Mouse (Mus musculus) midbrain, embryonic 11.5 days (tissue): ENCODE results near the gene Rpl29. TPM values are rescaled to one million over a fixed set of nuclear protein-coding genes. Genes with fewer than 3 reads are reported as not detected.
A peak's percentile ranks its signal among the peaks of the same experiment; 100 is the strongest.

Source experiments
- ATAC-seq: fragments of 200-750 bp; cut with Nextera tagmentation; 2 replicates; pipeline ENCODE4 v1.8.0; 2017; ENCODE audit warnings: moderate TSS enrichment, moderate library complexity; ENCODE audit not compliant: low FRiP score
- DNase-seq: peaks from one replicate; pipeline ENCODE4 v3.0.0; 2015; ENCODE audit warnings: low spot score; ENCODE audit errors: missing footprints
- H3K27ac ChIP-seq: fragments of 300-500 bp; sonication (generic); 2 replicates; pipeline ENCODE4 v1.5.1; 2014; ENCODE audit warnings: low read depth, low read length
- H3K27me3 ChIP-seq: fragments of 300-500 bp; sonication (generic); 2 replicates; pipeline ENCODE4 v1.6.1; 2014; ENCODE audit warnings: mild to moderate bottlenecking, low read length, moderate library complexity, mixed read lengths; ENCODE audit not compliant: control insufficient read depth, insufficient read depth
- H3K36me3 ChIP-seq: fragments of 300-500 bp; sonication (generic); 2 replicates; pipeline ENCODE4 v1.6.1; 2014; ENCODE audit warnings: mild to moderate bottlenecking, low read length, moderate library complexity, mixed read lengths; ENCODE audit not compliant: control insufficient read depth, insufficient read depth
- H3K4me1 ChIP-seq: fragments of 300-500 bp; sonication (generic); 2 replicates; pipeline ENCODE4 v1.6.1; 2014; ENCODE audit warnings: low read length; ENCODE audit not compliant: control insufficient read depth, insufficient read depth
- H3K4me2 ChIP-seq: fragments of 300-500 bp; sonication (generic); 2 replicates; pipeline ENCODE4 v1.6.1; 2014; ENCODE audit warnings: mild to moderate bottlenecking, moderate library complexity
- H3K4me3 ChIP-seq: fragments of 300-500 bp; sonication (generic); 2 replicates; pipeline ENCODE4 v1.5.1; 2014; ENCODE audit warnings: low read depth, low read length
- H3K9ac ChIP-seq: fragments of 300-500 bp; sonication (generic); 2 replicates; pipeline ENCODE4 v1.6.1; 2014; ENCODE audit warnings: low read length
- H3K9me3 ChIP-seq: fragments of 300-500 bp; sonication (generic); 2 replicates; pipeline ENCODE4 v1.6.1; 2016; ENCODE audit warnings: low read length; ENCODE audit not compliant: control insufficient read depth
- WGBS: fragments of 180-500 bp; shearing (Covaris S2); extraction: QIAGEN DNeasy Blood & Tissue Kit; methylation state at CpG from one replicate; pipeline ENCODE4 v1.1.7; 2014; 5-methylcytosine and 5-hydroxymethylcytosine counted together
- polyA plus RNA-seq: library from polyadenylated mRNA; unstranded; fragments of >200 nt; fragmentation: Nextera tagmentation; extraction: Ambion mirVana; gene quantifications from 2 replicates; pipeline ENCODE4 v1.2.1, GENCODE M21; 2014

Gene Rpl29
- polyA plus RNA-seq, 1 experiment from 2014 or later = 874 TPM

GRCm38 (mm10) chr9:106451899-106452298 lies 22.6 kb downstream of the Rpl29 start:
- WGBS = 47% methylated on average over 2 of the region's 2 CpGs
- peak overlapping the region; percentile 78; the same call in 1 of the 2 replicates for H3K4me2 ChIP-seq

DNA sequence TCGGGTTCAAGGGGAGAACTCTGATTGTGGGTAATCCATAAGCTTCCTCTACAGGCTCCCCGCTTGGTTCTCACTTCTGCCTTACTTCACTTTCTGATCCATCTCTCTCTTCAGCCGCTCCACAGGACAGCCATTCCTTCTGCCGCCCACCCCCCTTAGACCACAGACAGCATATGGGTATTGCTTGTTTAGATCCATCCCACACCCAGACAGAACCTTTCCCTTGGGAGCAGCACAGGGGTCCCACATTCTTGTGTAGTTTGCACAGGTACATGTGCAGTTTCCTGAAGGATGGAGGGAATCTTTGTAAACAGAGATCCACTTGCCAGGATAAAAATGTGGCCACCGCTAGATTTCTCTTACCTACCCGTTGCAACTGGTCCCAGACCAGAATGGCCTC lies 23.1 kb downstream of the Rpl29 start:
- no peak for DNase-seq
- Histone ChIP-seq H3K9me3 (no peaks in the 10 kb centered on the region), H3K4me3 (peak overlapping the region; percentile 88), H3K27ac (peak overlapping the region; percentile 97; the same call in 1 of the 2 replicates), H3K4me2 (peak overlapping the region; percentile 78), H3K4me1 (peaks cover 62% of the 10 kb centered on the region), H3K9ac (peak overlapping the region; percentile 97; the same call in 1 of the 2 replicates), H3K36me3 (no peaks in the 10 kb centered on the region), H3K27me3 (no peaks in the 10 kb centered on the region)
- no peak for ATAC-seq
- WGBS = 14% methylated on average over 6 of the region's 6 CpGs

More at GRCm38 (mm10) chr9:106451899-106452298, 22.6 kb downstream of the Rpl29 start:
- DNase-seq = no peak
- Histone ChIP-seq H3K27me3 (no peaks in the 10 kb centered on the region), H3K9me3 (no peaks in the 10 kb centered on the region), H3K4me1 (peaks cover 60% of the 10 kb centered on the region), H3K4me3 (0 out of 2 replicates have a peak overlapping the region, but pooled peaks have one; percentile 88), H3K36me3 (no peaks in the 10 kb centered on the region), H3K27ac (no peak overlapping the region), H3K9ac (no peak overlapping the region; the same call in 1 of the 2 replicates)
- no peak for ATAC-seq

GRCm38 (mm10) chr9:106452821-106453220 lies 23.6 kb downstream of the Rpl29 start:
- H3K9ac ChIP-seq = peak overlapping the region; percentile 97
- WGBS = 2% methylated on average over 7 of the region's 7 CpGs

DNA sequence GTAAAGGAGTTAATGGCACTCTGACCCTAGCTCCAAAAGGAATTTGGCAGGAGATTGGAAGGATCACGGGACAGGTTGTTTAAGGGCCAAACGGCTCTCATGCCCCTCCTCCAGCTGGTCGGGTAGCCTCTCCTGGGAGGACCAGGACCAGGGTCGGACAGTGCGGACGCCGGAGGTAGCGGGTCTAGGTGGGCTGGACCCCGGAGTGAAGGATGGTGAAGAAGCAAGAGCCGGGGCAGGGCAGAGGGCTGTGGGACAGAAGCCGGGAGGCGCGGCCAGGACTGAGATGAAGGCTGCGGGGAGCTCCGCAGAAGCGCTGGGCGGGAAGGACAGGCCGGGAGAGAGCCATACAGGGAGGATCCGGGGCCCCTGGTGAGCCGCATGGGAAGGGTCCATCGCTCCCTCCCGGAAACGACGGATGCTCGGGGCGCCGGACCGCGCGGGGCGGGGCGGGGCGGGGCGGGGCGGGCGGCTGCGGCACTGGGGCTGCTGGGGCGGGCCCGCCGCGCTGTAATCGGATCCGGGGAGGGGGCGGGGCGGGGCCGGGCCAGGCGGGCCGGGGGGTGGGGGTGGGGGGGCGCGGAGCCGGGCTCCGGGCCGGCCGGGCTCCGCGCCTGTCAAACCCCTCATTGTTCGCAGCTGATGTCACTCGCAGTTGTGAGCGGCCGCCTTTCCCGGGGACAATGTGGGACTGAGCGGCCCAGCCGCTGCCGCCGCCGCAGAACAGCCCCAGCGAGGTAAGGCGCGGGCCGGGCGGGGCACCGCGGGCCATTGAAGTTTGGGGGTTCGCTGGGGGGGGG lies 24.2 kb downstream of the Rpl29 start, which contains the start of gene Pcbp4:
Pcbp4 (plus strand) TSS at position 21 of the 800 bp plus-strand sequence.
- under 1% methylated on average over 37 of the region's 74 CpGs for WGBS
- H3K27ac ChIP-seq = peak within 1 kb of the TSS; percentile 97
- H3K4me1 ChIP-seq = peaks cover 64% of the 10 kb centered on the region
- peak; percentile 97 for DNase-seq
- peak within 1 kb of the TSS; percentile 97 for H3K9ac ChIP-seq
- peak; percentile 76 for ATAC-seq
- peak within 1 kb of the TSS; percentile 78 for H3K4me2 ChIP-seq
- no peaks in the 10 kb centered on the region for H3K27me3 ChIP-seq
- no peaks in the 10 kb centered on the region for H3K9me3 ChIP-seq
- no peaks in the 10 kb centered on the region; the same call in 1 of the 2 replicates for H3K36me3 ChIP-seq
- peak within 1 kb of the TSS; percentile 88 for H3K4me3 ChIP-seq

More at GRCm38 (mm10) chr9:106452821-106453220, 23.6 kb downstream of the Rpl29 start:
- Histone ChIP-seq H3K4me2 (peak overlapping the region; percentile 78), H3K4me1 (peaks cover 64% of the 10 kb centered on the region), H3K9me3 (no peaks in the 10 kb centered on the region), H3K4me3 (peak overlapping the region; percentile 88), H3K36me3 (no peaks in the 10 kb centered on the region), H3K27ac (peak overlapping the region; percentile 97), H3K27me3 (no peaks in the 10 kb centered on the region)
- ATAC-seq (peak; percentile 10), DNase-seq (peak; percentile 93)

GRCm38 (mm10) chr9:106454071-106454761 lies 25.0 kb downstream of the Rpl29 start:
- Histone ChIP-seq H3K27ac (peak overlapping the region; percentile 97), H3K4me3 (peak overlapping the region; percentile 88), H3K9me3 (no peaks in the 10 kb centered on the region), H3K4me1 (peaks cover 65% of the 10 kb centered on the region), H3K27me3 (no peaks in the 10 kb centered on the region), H3K4me2 (peak overlapping the region; percentile 78), H3K36me3 (no peaks in the 10 kb centered on the region; the same call in 1 of the 2 replicates), H3K9ac (peak overlapping the region; percentile 97)
- WGBS = under 1% methylated on average over 19 of the region's 20 CpGs
- DNase-seq = peak; percentile 95
- no peak for ATAC-seq

DNA sequence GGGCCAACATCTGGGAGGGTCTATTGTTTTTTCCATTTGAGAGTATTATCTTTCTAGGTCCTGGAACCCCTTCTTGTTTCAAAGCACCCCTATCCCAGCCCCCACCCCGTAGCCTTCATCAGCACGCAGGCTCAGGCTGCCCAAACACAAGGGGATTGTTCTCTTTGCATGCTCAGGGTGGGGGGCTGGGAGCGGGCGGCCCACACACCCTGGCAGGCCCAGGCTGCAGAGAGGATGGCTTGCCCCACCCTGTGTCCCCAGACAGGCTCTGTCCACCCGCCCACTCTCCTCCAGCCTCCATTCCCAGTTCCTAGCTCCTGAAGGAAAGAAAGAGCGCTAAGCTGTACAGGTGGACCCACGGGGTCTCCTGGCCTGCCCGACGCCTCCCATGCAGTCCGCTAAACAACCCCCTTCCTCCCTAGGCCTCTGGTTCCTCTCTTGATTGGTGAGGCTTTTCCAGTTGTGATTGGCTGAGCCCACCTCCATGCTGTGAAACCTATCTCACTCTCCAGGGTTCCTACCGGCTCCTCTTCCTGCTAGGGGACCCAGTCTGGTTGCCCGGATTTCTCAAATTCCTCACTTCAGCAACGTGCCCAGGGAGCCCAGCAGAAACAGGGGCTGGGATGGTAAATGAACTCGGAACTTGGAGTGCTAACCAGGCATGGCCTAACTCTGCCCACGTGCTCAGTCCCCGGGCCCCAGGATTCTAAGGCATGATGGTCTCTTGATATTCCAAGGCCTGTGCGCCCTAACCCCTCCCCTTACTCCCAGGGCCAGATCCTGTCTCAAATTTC lies 25.8 kb downstream of the Rpl29 start:
- peak overlapping the region; percentile 97 for H3K27ac ChIP-seq
- H3K27me3 ChIP-seq = no peaks in the 10 kb centered on the region
- H3K9ac ChIP-seq = peak overlapping the region; percentile 97
- DNase-seq = peak; percentile 97
- ATAC-seq = peak; percentile 22
- H3K4me2 ChIP-seq = peak overlapping the region; percentile 78
- peaks cover 71% of the 10 kb centered on the region for H3K4me1 ChIP-seq
- WGBS = under 1% methylated on average over 17 of the region's 17 CpGs
- H3K36me3 ChIP-seq = peaks cover 2% of the 10 kb centered on the region
- no peaks in the 10 kb centered on the region for H3K9me3 ChIP-seq
- peak overlapping the region; percentile 88 for H3K4me3 ChIP-seq

- H3K4me3 ChIP-seq = peak overlapping the region; percentile 88
- peaks cover 8% of the 10 kb centered on the region for H3K36me3 ChIP-seq
- peaks cover 66% of the 10 kb centered on the region for H3K4me1 ChIP-seq
- DNase-seq (no peak), ATAC-seq (peak; percentile 26)
- peak overlapping the region; percentile 97 for H3K27ac ChIP-seq
- no peaks in the 10 kb centered on the region for H3K9me3 ChIP-seq
- H3K9ac ChIP-seq = peak overlapping the region; percentile 97
- peak overlapping the region; percentile 78 for H3K4me2 ChIP-seq
- 25% methylated on average over 15 of the region's 15 CpGs for WGBS
- H3K27me3 ChIP-seq = no peaks in the 10 kb centered on the region
Measured at GRCm38 (mm10) chr9:106456325-106457162, 27.3 kb downstream of the Rpl29 start.

- no peak for ATAC-seq
- H3K27ac ChIP-seq = peak overlapping the region; percentile 97
- peak overlapping the region; percentile 97 for H3K9ac ChIP-seq
- 40% methylated on average over 9 of the region's 9 CpGs for WGBS
- H3K27me3 ChIP-seq = no peaks in the 10 kb centered on the region
- peak overlapping the region; percentile 78 for H3K4me2 ChIP-seq
- no peaks in the 10 kb centered on the region for H3K9me3 ChIP-seq
- peaks cover 13% of the 10 kb centered on the region for H3K36me3 ChIP-seq
- peak; percentile 95 for DNase-seq
- peak overlapping the region; percentile 88 for H3K4me3 ChIP-seq
- H3K4me1 ChIP-seq = peaks cover 63% of the 10 kb centered on the region
Measured at GRCm38 (mm10) chr9:106457163-106457559, 27.9 kb downstream of the Rpl29 start.
